Mouse (Mus musculus) midbrain, embryonic 16.5 days (tissue): ENCODE results near the gene Cmah. TPM values are rescaled to one million over a fixed set of nuclear protein-coding genes. Genes with fewer than 3 reads are reported as not detected.

Experiments
- ATAC-seq: fragments of 200-750 bp; cut with Nextera tagmentation; 2 replicates; pipeline ENCODE4 v1.8.0; 2017; ENCODE audit warnings: moderate TSS enrichment
- H3K27ac ChIP-seq: fragments of 300-500 bp; sonication (generic); 2 replicates; pipeline ENCODE4 v1.5.1; 2014; ENCODE audit warnings: mild to moderate bottlenecking, low read length, mixed read lengths
- H3K27me3 ChIP-seq: fragments of 300-500 bp; sonication (generic); 2 replicates; pipeline ENCODE4 v1.6.1; 2014; ENCODE audit warnings: low read depth, low read length, mixed read lengths; ENCODE audit not compliant: control insufficient read depth, insufficient read depth
- H3K36me3 ChIP-seq: fragments of 300-500 bp; sonication (generic); 2 replicates; pipeline ENCODE4 v1.6.1; 2014; ENCODE audit warnings: mild to moderate bottlenecking, low read length, moderate library complexity, mixed read lengths; ENCODE audit not compliant: control insufficient read depth, insufficient read depth
- H3K4me1 ChIP-seq: fragments of 300-500 bp; sonication (generic); 2 replicates; pipeline ENCODE4 v1.6.1; 2014; ENCODE audit warnings: mild to moderate bottlenecking, low read length, mixed read lengths; ENCODE audit not compliant: control insufficient read depth, insufficient read depth
- H3K4me2 ChIP-seq: fragments of 300-500 bp; sonication (generic); 2 replicates; pipeline ENCODE4 v1.6.1; 2014; ENCODE audit warnings: mild to moderate bottlenecking, low read length, mixed read lengths
- H3K4me3 ChIP-seq: fragments of 300-500 bp; sonication (generic); 2 replicates; pipeline ENCODE4 v1.5.1; 2014; ENCODE audit warnings: low read depth, mild to moderate bottlenecking, low read length, moderate library complexity, mixed read lengths
- H3K9ac ChIP-seq: fragments of 300-500 bp; sonication (generic); 2 replicates; pipeline ENCODE4 v1.6.1; 2014; ENCODE audit warnings: low read depth, low read length, mixed read lengths
- H3K9me3 ChIP-seq: fragments of 300-500 bp; sonication (generic); replicated peaks from 2 replicates; pipeline ENCODE4 v1.6.1; 2014; ENCODE audit warnings: mild to moderate bottlenecking, low read length, mixed read lengths; ENCODE audit not compliant: control insufficient read depth, poor library complexity, severe bottlenecking
- whole genome bisulfite sequencing: fragments of 180-500 bp; shearing (Covaris S2); extraction: QIAGEN DNeasy Blood & Tissue Kit; methylation state at CpG from one replicate; pipeline ENCODE4 v1.1.7; 2014; 5-methylcytosine and 5-hydroxymethylcytosine counted together
- polyA plus RNA-seq: library from polyadenylated mRNA; unstranded; fragments of >200 nt; fragmentation: Nextera tagmentation; extraction: Ambion mirVana; gene quantifications from 2 replicates; pipeline ENCODE4 v1.2.1, GENCODE M21; 2015

Gene Cmah
- polyA plus RNA-seq, 1 experiment from 2014 or later, result 0.11 TPM

- Histone ChIP-seq H3K4me2 (no peak overlapping the region), H3K27me3 (no peaks in the 10 kb centered on the region), H3K9ac (no peak overlapping the region), H3K9me3 (no peaks in the 10 kb centered on the region), H3K36me3 (no peaks in the 10 kb centered on the region), H3K27ac (no peak overlapping the region), H3K4me3 (no peak overlapping the region), H3K4me1 (no peaks in the 10 kb centered on the region)
- WGBS, result 92% methylated on average over 8 of the region's 8 CpGs
- no peak for ATAC-seq
Measured at GRCm38 (mm10) chr13:24311011-24311940, 15.9 kb upstream of the Cmah start.

- ATAC-seq, result no peak
Measured at GRCm38 (mm10) chr13:24316563-24316962, 10.6 kb upstream of the Cmah start.

DNA sequence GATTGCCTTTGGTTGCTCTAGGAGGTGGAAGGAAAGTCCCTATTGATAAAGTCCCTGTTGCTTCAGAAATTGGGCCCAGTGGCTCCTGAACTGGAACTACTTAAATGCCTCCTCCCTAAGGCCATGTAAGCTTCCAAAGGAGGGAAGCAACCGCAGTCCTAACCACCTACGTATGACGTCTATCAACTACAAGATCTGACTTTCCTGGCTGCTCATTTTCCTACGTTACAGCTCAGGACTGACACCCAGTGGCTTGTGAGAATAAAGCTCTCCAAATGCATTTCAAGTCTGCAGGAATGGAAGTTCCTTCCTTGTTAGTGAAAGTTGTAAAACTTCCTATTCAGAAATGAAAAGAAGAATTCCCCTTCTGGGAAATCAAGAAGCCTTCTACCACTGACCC is 8.6 kb upstream of the Cmah start:
- no peaks in the 10 kb centered on the region for H3K4me1 ChIP-seq
- no peak overlapping the region for H3K4me2 ChIP-seq
- no peak overlapping the region for H3K27ac ChIP-seq
- WGBS, result 23% methylated on average over 4 of the region's 4 CpGs
- H3K36me3 ChIP-seq, result no peaks in the 10 kb centered on the region
- no peaks in the 10 kb centered on the region for H3K9me3 ChIP-seq
- ATAC-seq, result 0 out of 2 replicates have a peak, but pooled peaks have one; percentile 60
- H3K4me3 ChIP-seq, result no peak overlapping the region
- no peak overlapping the region for H3K9ac ChIP-seq
- no peaks in the 10 kb centered on the region for H3K27me3 ChIP-seq

More at GRCm38 (mm10) chr13:24316563-24316962, 10.6 kb upstream of the Cmah start:
- no peaks in the 10 kb centered on the region for H3K36me3 ChIP-seq
- no peak overlapping the region for H3K4me2 ChIP-seq
- H3K9me3 ChIP-seq, result no peaks in the 10 kb centered on the region
- H3K4me1 ChIP-seq, result no peaks in the 10 kb centered on the region
- no peak overlapping the region for H3K9ac ChIP-seq
- H3K27ac ChIP-seq, result no peak overlapping the region
- H3K4me3 ChIP-seq, result no peak overlapping the region
- 68% methylated on average over 3 of the region's 3 CpGs for WGBS
- no peaks in the 10 kb centered on the region for H3K27me3 ChIP-seq

DNA sequence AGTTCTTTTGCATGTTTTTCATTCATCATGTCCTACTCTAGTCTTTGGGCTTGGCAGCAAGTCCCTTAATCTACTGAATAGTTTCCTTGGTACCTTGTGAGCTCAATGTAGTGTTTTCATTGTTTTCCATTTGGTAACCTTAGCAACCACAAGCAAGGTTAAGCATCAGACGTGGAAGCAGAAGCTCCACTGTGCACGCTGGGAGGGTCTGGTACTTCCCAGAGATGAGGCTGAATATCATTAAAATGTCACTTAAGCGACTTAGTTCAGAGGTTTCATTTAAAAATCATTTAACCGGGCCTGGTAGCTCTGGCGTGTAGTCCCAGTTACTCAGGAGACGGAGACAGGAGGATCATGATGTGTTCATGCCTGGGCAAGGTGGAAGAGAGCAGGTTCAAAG is 5.9 kb upstream of the Cmah start:
- WGBS, result 54% methylated on average over 6 of the region's 6 CpGs
- no peaks in the 10 kb centered on the region for H3K9me3 ChIP-seq

GRCm38 (mm10) chr13:24328036-24328817 is 1.0 kb downstream of the Cmah start:
- Histone ChIP-seq H3K9me3 (no peaks in the 10 kb centered on the region), H3K4me3 (no peak overlapping the region), H3K36me3 (no peaks in the 10 kb centered on the region), H3K9ac (no peak overlapping the region), H3K27me3 (no peaks in the 10 kb centered on the region), H3K4me2 (no peak overlapping the region), H3K4me1 (no peaks in the 10 kb centered on the region), H3K27ac (no peak overlapping the region)
- ATAC-seq, result no peak
- 88% methylated on average over 9 of the region's 9 CpGs for WGBS

More for the DNA sequence above, 5.9 kb upstream of the Cmah start:
- H3K4me2 ChIP-seq, result no peak overlapping the region
- H3K27ac ChIP-seq, result no peak overlapping the region
- H3K4me1 ChIP-seq, result no peaks in the 10 kb centered on the region
- H3K9ac ChIP-seq, result no peak overlapping the region
- no peaks in the 10 kb centered on the region for H3K27me3 ChIP-seq
- no peaks in the 10 kb centered on the region for H3K36me3 ChIP-seq
- no peak for ATAC-seq
- no peak overlapping the region for H3K4me3 ChIP-seq

DNA sequence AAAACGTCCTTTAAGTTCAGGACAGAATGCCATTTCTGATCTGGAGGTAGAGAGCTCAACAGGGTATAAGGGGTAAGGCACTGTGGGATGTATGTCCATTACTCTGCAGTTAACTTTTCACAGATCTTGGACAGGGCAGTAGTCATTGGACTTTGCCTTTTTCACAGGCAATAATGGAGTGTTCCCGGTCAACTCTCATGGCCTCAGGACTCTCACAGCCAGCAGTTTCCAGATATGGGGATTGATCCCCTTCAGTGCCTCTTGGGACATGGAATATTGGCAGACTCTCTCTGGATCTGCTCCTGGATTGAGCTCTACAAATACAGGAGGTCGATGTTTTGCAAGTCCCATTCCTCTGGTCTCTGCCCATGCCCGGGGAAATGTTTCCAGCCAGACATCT is 2.9 kb downstream of the Cmah start:
- no peak overlapping the region for H3K4me2 ChIP-seq
- H3K27me3 ChIP-seq, result no peaks in the 10 kb centered on the region
- no peak overlapping the region for H3K27ac ChIP-seq
- no peaks in the 10 kb centered on the region for H3K4me1 ChIP-seq
- H3K36me3 ChIP-seq, result no peaks in the 10 kb centered on the region
- no peaks in the 10 kb centered on the region for H3K9me3 ChIP-seq
- no peak for ATAC-seq
- H3K4me3 ChIP-seq, result no peak overlapping the region
- no peak overlapping the region for H3K9ac ChIP-seq
- 90% methylated on average over 4 of the region's 4 CpGs for WGBS

DNA sequence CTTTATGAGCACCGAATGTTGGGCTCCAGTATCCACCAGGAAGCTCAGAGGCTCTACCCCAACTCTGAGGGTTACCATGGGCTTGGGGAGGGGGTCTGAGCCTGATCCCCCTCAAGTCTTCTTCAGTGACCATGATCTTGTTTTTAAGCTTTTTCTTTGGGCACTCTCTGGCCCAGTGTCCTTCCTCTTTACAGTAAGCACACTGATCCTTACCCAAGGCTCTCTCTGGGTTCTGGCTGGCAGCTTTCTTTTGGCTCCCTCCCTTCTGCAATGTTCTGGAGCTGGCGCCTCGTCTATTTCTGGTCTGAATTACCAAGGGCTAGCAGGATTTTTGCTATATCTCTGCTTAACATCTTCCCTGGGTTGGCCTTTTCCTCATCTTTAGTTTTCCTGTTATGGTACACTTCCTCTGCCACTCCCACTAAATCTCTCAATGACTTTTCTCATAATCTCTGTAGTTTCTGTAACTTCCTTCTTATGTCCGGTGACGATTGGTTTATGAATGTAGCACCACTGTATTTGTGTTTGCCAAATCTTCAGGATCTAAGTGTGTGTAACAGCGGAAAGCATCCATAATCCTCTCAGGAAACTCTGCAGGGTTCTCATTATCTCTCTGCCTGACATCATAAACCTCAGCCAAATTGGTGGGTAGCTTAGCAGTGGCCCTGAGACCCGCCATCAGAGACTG is 3.8 kb downstream of the Cmah start:
- ATAC-seq, result no peak
- 71% methylated on average over 7 of the region's 7 CpGs for WGBS
- Histone ChIP-seq H3K27me3 (no peaks in the 10 kb centered on the region), H3K4me2 (no peak overlapping the region), H3K9ac (no peak overlapping the region), H3K36me3 (no peaks in the 10 kb centered on the region), H3K4me1 (no peaks in the 10 kb centered on the region), H3K4me3 (no peak overlapping the region), H3K27ac (no peak overlapping the region), H3K9me3 (no peaks in the 10 kb centered on the region)

DNA sequence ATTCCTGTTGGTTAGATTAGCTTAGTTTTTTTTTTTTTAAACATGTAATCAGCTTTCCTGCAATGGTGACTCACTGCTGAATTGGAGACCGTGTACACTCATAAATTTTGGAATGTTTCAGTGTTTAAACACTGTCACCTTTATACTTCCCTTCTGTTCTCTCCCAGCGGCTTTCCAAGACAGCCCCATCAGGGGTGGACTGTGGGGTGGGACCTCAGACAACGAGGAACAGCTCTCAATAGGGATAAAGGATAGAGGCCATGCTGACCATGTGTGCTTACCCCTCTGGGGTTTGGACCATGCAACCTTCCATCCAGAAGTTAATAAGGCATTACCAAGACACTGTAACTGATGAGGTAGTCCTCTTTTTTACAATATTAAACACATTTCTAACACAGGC is 5.3 kb downstream of the Cmah start:
- no peaks in the 10 kb centered on the region for H3K4me1 ChIP-seq
- H3K4me2 ChIP-seq, result no peak overlapping the region
- H3K9ac ChIP-seq, result no peak overlapping the region
- ATAC-seq, result no peak
- H3K27ac ChIP-seq, result no peak overlapping the region
- WGBS, result 62% methylated on average over 3 of the region's 3 CpGs
- H3K4me3 ChIP-seq, result no peak overlapping the region
- no peaks in the 10 kb centered on the region for H3K27me3 ChIP-seq
- no peaks in the 10 kb centered on the region for H3K36me3 ChIP-seq
- no peaks in the 10 kb centered on the region for H3K9me3 ChIP-seq
